Mouse (Mus musculus) neural tube, embryonic 15.5 days (tissue): Measurements from ENCODE around the gene Gnpnat1. TPM values are rescaled to one million over a fixed set of nuclear protein-coding genes. Genes with fewer than 3 reads are reported as not detected.
A peak's percentile ranks its signal among the peaks of the same experiment; 100 is the strongest.

Source experiments
- ATAC-seq: fragments of 200-750 bp; cut with Nextera tagmentation; 2 replicates; pipeline ENCODE4 v1.8.0; 2017; ENCODE audit warnings: mild to moderate bottlenecking, moderate TSS enrichment, moderate library complexity; ENCODE audit not compliant: low FRiP score
- H3K27ac ChIP-seq: fragments of 300-500 bp; sonication (generic); replicated peaks from 2 replicates; pipeline ENCODE4 v1.5.1; 2015; ENCODE audit warnings: mild to moderate bottlenecking, inconsistent platforms
- H3K27me3 ChIP-seq: fragments of 300-500 bp; sonication (generic); replicated peaks from 2 replicates; pipeline ENCODE4 v1.6.1; 2015; ENCODE audit warnings: inconsistent platforms
- H3K36me3 ChIP-seq: fragments of 300-500 bp; sonication (generic); 2 replicates; pipeline ENCODE4 v1.6.1; 2015; ENCODE audit warnings: inconsistent platforms
- H3K4me1 ChIP-seq: fragments of 300-500 bp; sonication (generic); 2 replicates; pipeline ENCODE4 v1.6.1; 2015; ENCODE audit warnings: inconsistent platforms
- H3K4me2 ChIP-seq: fragments of 300-500 bp; sonication (generic); 2 replicates; pipeline ENCODE4 v1.6.1; 2015; ENCODE audit warnings: inconsistent platforms, mild to moderate bottlenecking, moderate library complexity
- H3K4me3 ChIP-seq: fragments of 300-500 bp; sonication (generic); replicated peaks from 2 replicates; pipeline ENCODE4 v1.5.1; 2015; ENCODE audit warnings: mild to moderate bottlenecking, inconsistent platforms
- H3K9ac ChIP-seq: fragments of 300-500 bp; sonication (generic); replicated peaks from 2 replicates; pipeline ENCODE4 v1.6.1; 2015; ENCODE audit warnings: mild to moderate bottlenecking, inconsistent platforms
- H3K9me3 ChIP-seq: fragments of 300-500 bp; sonication (generic); replicated peaks from 2 replicates; pipeline ENCODE4 v1.6.1; 2016; ENCODE audit warnings: inconsistent platforms
- WGBS: fragments of 180-500 bp; shearing (Covaris S2); methylation state at CpG from one replicate; pipeline ENCODE4 v1.1.7; 2015; ENCODE audit warnings: mixed read lengths; 5-methylcytosine and 5-hydroxymethylcytosine counted together
- polyA plus RNA-seq: library from polyadenylated mRNA; unstranded; fragments of >200 nt; fragmentation: Nextera tagmentation; extraction: Ambion mirVana; gene quantifications from 2 replicates; pipeline ENCODE4 v1.2.1, GENCODE M21; 2015

The Gnpnat1 gene
- polyA plus RNA-seq, 1 experiment from 2014 or later, result 29.4 TPM

- no peaks in the 10 kb centered on the region for H3K36me3 ChIP-seq
- H3K9ac ChIP-seq, result no peak overlapping the region
- no peaks in the 10 kb centered on the region for H3K9me3 ChIP-seq
- H3K27me3 ChIP-seq, result no peaks in the 10 kb centered on the region
- no peak overlapping the region for H3K27ac ChIP-seq
- H3K4me3 ChIP-seq, result no peak overlapping the region
- WGBS, result 47% methylated on average over 2 of the region's 2 CpGs
- no peak overlapping the region for H3K4me2 ChIP-seq
- ATAC-seq, result no peak
- H3K4me1 ChIP-seq, result peaks cover 6% of the 10 kb centered on the region; the same call in 1 of the 2 replicates
These were observed 34.2 kb upstream of the Gnpnat1 start for GRCm38 (mm10) chr14:45438931-45439275.

DNA sequence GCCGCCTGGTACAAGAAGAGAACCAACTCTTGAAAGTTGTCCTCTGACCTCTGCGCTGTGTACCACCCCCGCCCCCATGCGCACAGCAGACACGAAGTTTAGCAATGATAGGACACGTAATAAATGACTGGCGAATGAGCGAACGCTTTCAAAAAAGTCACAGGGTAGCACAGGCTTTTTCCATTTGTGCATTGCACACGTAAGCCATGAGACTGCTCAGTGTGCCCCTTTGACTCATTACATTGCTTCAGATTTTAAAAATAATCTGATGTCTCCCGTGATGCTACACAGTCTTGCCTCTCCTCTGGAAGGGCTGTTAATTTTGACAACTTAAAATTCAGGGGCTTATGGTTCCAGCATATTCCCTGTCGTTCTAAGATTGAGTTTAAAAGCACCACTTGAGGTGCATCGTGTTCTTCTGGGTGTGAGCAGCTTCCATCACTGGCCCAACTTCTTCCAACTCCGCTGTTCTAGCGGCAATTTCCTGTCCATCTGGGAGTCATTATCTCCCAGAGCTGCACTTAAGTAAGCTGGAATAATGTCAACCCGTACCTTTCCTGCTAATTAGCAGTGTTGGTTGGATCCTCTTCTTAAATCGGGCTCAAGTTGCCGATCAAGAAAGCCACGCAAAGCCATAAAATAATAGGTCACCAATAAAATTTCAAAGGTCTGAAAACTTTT is 33.7 kb upstream of the Gnpnat1 start:
- H3K27ac ChIP-seq, result no peak overlapping the region
- 54% methylated on average over 19 of the region's 19 CpGs for WGBS
- H3K9me3 ChIP-seq, result no peaks in the 10 kb centered on the region
- H3K27me3 ChIP-seq, result no peaks in the 10 kb centered on the region
- ATAC-seq, result no peak
- H3K36me3 ChIP-seq, result no peaks in the 10 kb centered on the region
- no peak overlapping the region for H3K4me2 ChIP-seq
- H3K4me3 ChIP-seq, result no peak overlapping the region
- H3K9ac ChIP-seq, result no peak overlapping the region
- H3K4me1 ChIP-seq, result peaks cover 6% of the 10 kb centered on the region; the same call in 1 of the 2 replicates

- no peak overlapping the region for H3K27ac ChIP-seq
- H3K4me1 ChIP-seq, result no peaks in the 10 kb centered on the region
- no peaks in the 10 kb centered on the region for H3K9me3 ChIP-seq
- no peak overlapping the region for H3K4me3 ChIP-seq
- no peaks in the 10 kb centered on the region for H3K36me3 ChIP-seq
- no peak overlapping the region for H3K4me2 ChIP-seq
- H3K9ac ChIP-seq, result no peak overlapping the region
- H3K27me3 ChIP-seq, result no peaks in the 10 kb centered on the region
- no peak for ATAC-seq
- 77% methylated on average over 6 of the region's 6 CpGs for WGBS
These were observed 29.5 kb upstream of the Gnpnat1 start for GRCm38 (mm10) chr14:45434220-45434619.

- 78% methylated on average over 4 of the region's 4 CpGs for WGBS
- Histone ChIP-seq H3K27me3 (no peaks in the 10 kb centered on the region), H3K36me3 (no peaks in the 10 kb centered on the region), H3K4me1 (no peaks in the 10 kb centered on the region), H3K4me2 (no peak overlapping the region), H3K9ac (no peak overlapping the region), H3K9me3 (no peaks in the 10 kb centered on the region), H3K27ac (no peak overlapping the region), H3K4me3 (no peak overlapping the region)
- ATAC-seq, result no peak
These were observed 27.3 kb upstream of the Gnpnat1 start for GRCm38 (mm10) chr14:45432003-45432402.

DNA sequence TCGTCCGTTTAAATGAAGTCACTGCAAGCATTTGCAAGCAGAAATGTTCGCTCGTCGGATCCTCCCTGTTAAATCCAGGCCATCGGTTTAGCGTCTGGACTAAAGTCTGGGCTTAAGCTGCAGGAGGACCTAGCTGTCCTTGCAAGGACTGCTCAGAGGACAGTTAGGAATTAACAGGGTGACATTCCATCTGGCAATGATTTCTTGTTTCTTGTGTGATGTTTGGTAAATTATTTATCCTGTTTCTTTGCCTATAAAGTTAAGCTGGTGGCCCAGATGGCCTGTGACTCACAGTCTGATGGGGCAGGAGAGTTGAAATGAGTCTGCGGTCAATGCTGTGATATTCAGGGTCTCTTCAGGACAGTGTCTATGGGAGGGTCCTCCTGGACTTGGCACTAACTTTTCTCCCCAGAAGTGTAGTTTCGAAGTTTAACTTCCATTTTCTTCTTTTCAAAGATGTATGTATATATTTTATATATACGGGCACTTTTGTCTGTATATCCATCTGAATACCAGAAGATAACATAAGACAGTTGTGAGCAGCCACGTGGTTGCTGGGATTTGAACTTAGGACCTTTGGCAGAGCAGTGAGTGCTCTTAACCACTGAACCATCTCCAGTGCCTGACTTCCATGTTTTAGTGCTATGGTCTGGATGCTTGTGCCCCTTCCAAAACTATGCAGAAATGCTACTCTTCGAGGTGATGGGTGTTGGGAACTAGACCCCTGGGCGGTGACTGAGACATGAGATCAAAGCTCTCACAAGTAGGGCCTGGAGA is 25.5 kb upstream of the Gnpnat1 start:
- Histone ChIP-seq H3K27ac (no peak overlapping the region), H3K9ac (no peak overlapping the region), H3K4me2 (no peak overlapping the region), H3K27me3 (no peaks in the 10 kb centered on the region), H3K9me3 (0 out of 2 replicates have a peak, but pooled peaks cover 3% of the 10 kb centered on the region), H3K4me3 (no peak overlapping the region), H3K36me3 (no peaks in the 10 kb centered on the region), H3K4me1 (no peaks in the 10 kb centered on the region)
- WGBS, result 91% methylated on average over 13 of the region's 13 CpGs
- no peak for ATAC-seq

GRCm38 (mm10) chr14:45423220-45423619 is 18.5 kb upstream of the Gnpnat1 start:
- Histone ChIP-seq H3K4me3 (no peak overlapping the region), H3K36me3 (no peaks in the 10 kb centered on the region), H3K27me3 (no peaks in the 10 kb centered on the region), H3K4me2 (no peak overlapping the region), H3K9ac (no peak overlapping the region), H3K4me1 (no peaks in the 10 kb centered on the region), H3K27ac (no peak overlapping the region), H3K9me3 (0 out of 2 replicates have a peak, but pooled peaks cover 3% of the 10 kb centered on the region)
- WGBS, result 5% methylated on average over 5 of the region's 5 CpGs
- ATAC-seq, result peak; percentile 61; the same call in 1 of the 2 replicates

DNA sequence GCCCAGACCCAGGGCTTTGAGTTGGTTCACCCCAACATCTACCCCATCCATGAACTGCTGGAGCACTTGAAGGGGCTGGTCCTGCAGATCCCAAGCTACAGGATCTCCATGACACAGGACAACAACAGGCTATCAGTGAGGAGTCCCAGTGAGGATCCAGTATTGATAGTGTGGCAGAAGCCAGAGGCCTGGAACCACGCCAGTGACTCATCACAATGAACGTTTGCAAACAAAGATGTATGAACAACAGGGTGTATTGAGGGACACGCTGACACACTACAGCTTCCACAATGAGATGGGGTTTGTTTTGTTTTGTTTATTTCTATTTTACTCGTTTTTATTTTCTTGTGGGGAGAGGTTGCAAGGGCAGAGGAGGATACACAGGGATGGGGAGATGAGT is 17.7 kb upstream of the Gnpnat1 start:
- Histone ChIP-seq H3K4me3 (no peak overlapping the region), H3K27me3 (no peaks in the 10 kb centered on the region), H3K4me2 (no peak overlapping the region), H3K36me3 (no peaks in the 10 kb centered on the region), H3K9ac (no peak overlapping the region), H3K4me1 (no peaks in the 10 kb centered on the region), H3K9me3 (0 out of 2 replicates have a peak, but pooled peaks cover 3% of the 10 kb centered on the region), H3K27ac (no peak overlapping the region)
- WGBS, result 64% methylated on average over 4 of the region's 4 CpGs
- ATAC-seq, result no peak

DNA sequence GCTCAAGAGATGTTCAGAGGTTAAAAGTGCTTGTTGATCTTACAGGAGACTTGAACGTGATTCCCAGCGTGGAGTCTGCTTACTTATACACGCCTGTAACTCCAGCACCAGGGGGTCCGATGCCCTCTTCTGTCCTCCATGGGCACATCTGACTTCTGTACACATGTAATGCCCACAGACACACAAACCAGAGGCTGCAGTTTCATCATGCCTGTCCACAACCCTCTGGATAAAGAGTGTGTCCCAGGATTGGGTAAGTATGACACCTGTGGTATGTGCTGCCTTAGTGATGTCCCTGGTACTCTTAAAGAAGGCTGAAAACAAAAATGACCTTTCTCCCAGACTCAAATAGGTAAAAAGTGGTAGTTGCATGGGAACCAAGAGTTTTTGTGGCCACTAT is 14.6 kb upstream of the Gnpnat1 start:
- no peak overlapping the region for H3K9ac ChIP-seq
- WGBS, result 78% methylated on average over 4 of the region's 4 CpGs
- no peaks in the 10 kb centered on the region for H3K27me3 ChIP-seq
- H3K4me3 ChIP-seq, result no peak overlapping the region
- ATAC-seq, result no peak
- no peaks in the 10 kb centered on the region for H3K9me3 ChIP-seq
- H3K36me3 ChIP-seq, result no peaks in the 10 kb centered on the region
- H3K27ac ChIP-seq, result no peak overlapping the region
- no peaks in the 10 kb centered on the region for H3K4me1 ChIP-seq
- H3K4me2 ChIP-seq, result no peak overlapping the region

GRCm38 (mm10) chr14:45418553-45418952 is 13.8 kb upstream of the Gnpnat1 start:
- 84% methylated on average over 3 of the region's 3 CpGs for WGBS

GRCm38 (mm10) chr14:45416265-45416664 is 11.6 kb upstream of the Gnpnat1 start:
- no peak overlapping the region for H3K27ac ChIP-seq
- H3K4me3 ChIP-seq, result no peak overlapping the region
- no peaks in the 10 kb centered on the region for H3K27me3 ChIP-seq
- no peaks in the 10 kb centered on the region for H3K4me1 ChIP-seq
- WGBS, result 95% methylated on average over 4 of the region's 4 CpGs
- H3K9ac ChIP-seq, result no peak overlapping the region
- H3K9me3 ChIP-seq, result no peaks in the 10 kb centered on the region
- ATAC-seq, result no peak
- no peak overlapping the region for H3K4me2 ChIP-seq
- no peaks in the 10 kb centered on the region for H3K36me3 ChIP-seq

More at GRCm38 (mm10) chr14:45418553-45418952, 13.8 kb upstream of the Gnpnat1 start:
- ATAC-seq, result no peak
- Histone ChIP-seq H3K9ac (no peak overlapping the region), H3K4me1 (no peaks in the 10 kb centered on the region), H3K27ac (no peak overlapping the region), H3K4me3 (no peak overlapping the region), H3K27me3 (no peaks in the 10 kb centered on the region), H3K9me3 (no peaks in the 10 kb centered on the region), H3K36me3 (no peaks in the 10 kb centered on the region), H3K4me2 (no peak overlapping the region)

DNA sequence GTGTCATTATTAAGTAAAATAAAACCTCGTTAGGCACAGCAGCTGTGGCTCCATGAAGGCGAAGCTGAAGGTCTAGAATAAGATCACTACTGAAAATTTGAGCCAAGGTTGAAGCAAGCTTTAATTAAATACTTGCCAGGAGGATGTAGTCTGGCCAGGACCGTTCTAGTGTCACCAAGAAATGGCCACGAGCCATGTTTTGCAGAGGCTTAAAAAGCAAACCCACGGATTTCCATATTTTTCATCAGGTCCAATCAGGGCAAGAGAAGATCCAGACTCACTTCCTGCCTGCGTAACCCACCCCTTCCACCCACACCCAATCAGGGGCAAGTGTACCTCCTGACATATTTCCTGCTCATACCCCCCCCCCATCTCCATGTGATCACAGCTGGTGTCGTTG is 1.1 kb downstream of the Gnpnat1 start:
- H3K4me2 ChIP-seq, result no peak overlapping the region
- ATAC-seq, result no peak
- H3K27ac ChIP-seq, result no peak overlapping the region
- no peaks in the 10 kb centered on the region for H3K27me3 ChIP-seq
- H3K9ac ChIP-seq, result no peak overlapping the region
- no peaks in the 10 kb centered on the region for H3K36me3 ChIP-seq
- no peaks in the 10 kb centered on the region for H3K4me1 ChIP-seq
- no peak overlapping the region for H3K4me3 ChIP-seq
- WGBS, result 76% methylated on average over 7 of the region's 7 CpGs
- no peaks in the 10 kb centered on the region for H3K9me3 ChIP-seq

GRCm38 (mm10) chr14:45399836-45400235 is 4.9 kb downstream of the Gnpnat1 start:
- no peaks in the 10 kb centered on the region for H3K36me3 ChIP-seq
- no peak overlapping the region for H3K4me3 ChIP-seq
- H3K9ac ChIP-seq, result no peak overlapping the region
- no peak overlapping the region for H3K4me2 ChIP-seq
- WGBS, result 81% methylated on average over 3 of the region's 3 CpGs
- H3K9me3 ChIP-seq, result no peaks in the 10 kb centered on the region
- no peak for ATAC-seq
- H3K27me3 ChIP-seq, result no peaks in the 10 kb centered on the region
- no peaks in the 10 kb centered on the region for H3K4me1 ChIP-seq
- H3K27ac ChIP-seq, result no peak overlapping the region
